Mouse (Mus musculus): ENCODE results near the gene Tet3.

DNA sequence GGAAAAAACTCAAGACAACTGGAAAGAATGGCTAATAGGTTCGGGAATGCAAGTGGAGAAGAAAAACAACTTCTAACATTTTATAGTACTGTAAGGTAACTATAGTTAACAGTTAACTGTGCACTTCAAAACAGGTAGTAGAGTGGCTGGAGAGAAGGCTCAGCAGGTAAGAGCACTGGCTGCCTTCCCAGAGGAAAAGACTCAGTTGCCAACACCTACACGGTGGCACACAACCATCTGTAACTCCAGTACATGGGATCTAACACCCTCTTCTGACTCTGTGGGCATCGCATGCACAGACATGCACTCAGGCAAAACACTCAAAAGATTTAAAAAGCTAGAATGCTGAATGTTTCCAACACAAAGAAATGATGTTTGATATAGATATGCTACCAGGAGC, 39.4 kb downstream of the Tet3 start:
- TF ChIP-seq CTCF (IDR thresholded peaks at IDR 0.05; ENCODE audit: insufficient read depth, low read depth, low read length) = no peak
- TF ChIP-seq POLR2A (IDR thresholded peaks at IDR 0.05; ENCODE audit: insufficient read depth, low read depth, low read length) = no peak
